Mouse (Mus musculus) intestine, embryonic 15.5 days (tissue): ENCODE measurements around the gene Svip. TPM values are rescaled to one million over a fixed set of nuclear protein-coding genes. Genes with fewer than 3 reads are reported as not detected.

Source experiments
- ATAC-seq: fragments of 200-750 bp; cut with Nextera tagmentation; 2 replicates; pipeline ENCODE4 v1.8.0; 2017; ENCODE audit warnings: moderate TSS enrichment, moderate library complexity
- H3K27ac ChIP-seq: fragments of 300-500 bp; sonication (generic); 2 replicates; pipeline ENCODE4 v1.5.1; 2015; ENCODE audit warnings: mild to moderate bottlenecking, inconsistent platforms
- H3K27me3 ChIP-seq: fragments of 300-500 bp; sonication (generic); replicated peaks from 2 replicates; pipeline ENCODE4 v1.6.1; 2015; ENCODE audit warnings: inconsistent platforms
- H3K36me3 ChIP-seq: fragments of 300-500 bp; sonication (generic); 2 replicates; pipeline ENCODE4 v1.6.1; 2015; ENCODE audit warnings: inconsistent platforms
- H3K4me1 ChIP-seq: fragments of 300-500 bp; sonication (generic); replicated peaks from 2 replicates; pipeline ENCODE4 v1.6.1; 2015; ENCODE audit warnings: inconsistent platforms
- H3K4me2 ChIP-seq: fragments of 300-500 bp; sonication (generic); replicated peaks from 2 replicates; pipeline ENCODE4 v1.6.1; 2015; ENCODE audit warnings: mild to moderate bottlenecking, inconsistent platforms
- H3K4me3 ChIP-seq: fragments of 300-500 bp; sonication (generic); replicated peaks from 2 replicates; pipeline ENCODE4 v1.5.1; 2015; ENCODE audit warnings: inconsistent platforms
- H3K9ac ChIP-seq: fragments of 300-500 bp; sonication (generic); 2 replicates; pipeline ENCODE4 v1.6.1; 2015; ENCODE audit warnings: inconsistent platforms
- H3K9me3 ChIP-seq: fragments of 300-500 bp; sonication (generic); 2 replicates; pipeline ENCODE4 v1.6.1; 2016; ENCODE audit warnings: inconsistent platforms
- WGBS: fragments of 180-500 bp; shearing (Covaris S2); methylation state at CpG from one replicate; pipeline ENCODE4 v1.1.7; 2015; 5-methylcytosine and 5-hydroxymethylcytosine counted together
- polyA plus RNA-seq: library from polyadenylated mRNA; unstranded; fragments of >200 nt; fragmentation: Nextera tagmentation; extraction: Ambion mirVana; gene quantifications from 2 replicates; pipeline ENCODE4 v1.2.1, GENCODE M21; 2015

Svip gene
- 18.0 and 19.9 TPM in 2 replicates for polyA plus RNA-seq

GRCm38 (mm10) chr7:52005511-52006295 lies at the start of gene Svip:
Gene Svip (minus strand): TSS chr7:52006018.
- H3K9me3 ChIP-seq = no peaks in the 10 kb centered on the region
- H3K27me3 ChIP-seq = no peaks in the 10 kb centered on the region

GRCm38 (mm10) chr7:52037600-52038582 lies 32.1 kb upstream of the Svip start:
- peak; percentile 36 for ATAC-seq
- Histone ChIP-seq H3K27ac (no peak overlapping the region), H3K27me3 (no peaks in the 10 kb centered on the region), H3K4me1 (no peaks in the 10 kb centered on the region), H3K36me3 (no peaks in the 10 kb centered on the region), H3K9ac (no peak overlapping the region), H3K9me3 (no peaks in the 10 kb centered on the region), H3K4me3 (no peak overlapping the region), H3K4me2 (no peak overlapping the region)
- 45% methylated on average over 8 of the region's 8 CpGs for WGBS

More at GRCm38 (mm10) chr7:52005511-52006295, at the start of gene Svip:
- H3K4me2 ChIP-seq = peak within 1 kb of the TSS; percentile 78
- peak within 1 kb of the TSS; percentile 81 for H3K27ac ChIP-seq
- 2% methylated on average over 40 of the region's 47 CpGs for WGBS
- ATAC-seq = peak; percentile 96
- H3K36me3 ChIP-seq = no peaks in the 10 kb centered on the region
- H3K4me3 ChIP-seq = peak within 1 kb of the TSS; percentile 61
- H3K9ac ChIP-seq = peak within 1 kb of the TSS; percentile 56
- no peaks in the 10 kb centered on the region for H3K4me1 ChIP-seq

- H3K9ac ChIP-seq = no peak overlapping the region
- H3K27me3 ChIP-seq = no peaks in the 10 kb centered on the region
- H3K4me3 ChIP-seq = no peak overlapping the region
- no peak overlapping the region for H3K27ac ChIP-seq
- no peaks in the 10 kb centered on the region for H3K9me3 ChIP-seq
- no peaks in the 10 kb centered on the region for H3K4me1 ChIP-seq
- H3K36me3 ChIP-seq = no peaks in the 10 kb centered on the region
- no peak overlapping the region for H3K4me2 ChIP-seq
- no peak for ATAC-seq
- WGBS = 83% methylated on average over 5 of the region's 5 CpGs
Measured at GRCm38 (mm10) chr7:52024050-52024626, 18.3 kb upstream of the Svip start.

- Histone ChIP-seq H3K4me1 (no peaks in the 10 kb centered on the region), H3K4me2 (no peak overlapping the region), H3K36me3 (no peaks in the 10 kb centered on the region), H3K27me3 (no peaks in the 10 kb centered on the region), H3K27ac (no peak overlapping the region), H3K4me3 (no peak overlapping the region), H3K9ac (no peak overlapping the region), H3K9me3 (no peaks in the 10 kb centered on the region)
- no peak for ATAC-seq
- WGBS = 79% methylated on average over 4 of the region's 4 CpGs
Measured at GRCm38 (mm10) chr7:52022039-52022438, 16.2 kb upstream of the Svip start.

- no peak within 1 kb of the TSS for H3K4me3 ChIP-seq
- 88% methylated on average over 3 of the region's 3 CpGs for whole genome bisulfite sequencing
- no peak within 1 kb of the TSS for H3K27ac ChIP-seq
- no peak within 1 kb of the TSS for H3K9ac ChIP-seq
- H3K4me1 ChIP-seq = no peaks in the 10 kb centered on the region
- no peaks in the 10 kb centered on the region for H3K9me3 ChIP-seq
- no peak within 1 kb of the TSS for H3K4me2 ChIP-seq
- H3K36me3 ChIP-seq = no peaks in the 10 kb centered on the region
- no peak for ATAC-seq
- H3K27me3 ChIP-seq = no peaks in the 10 kb centered on the region
Measured at GRCm38 (mm10) chr7:52015628-52016027, 9.8 kb upstream of the Svip start, which contains the start of gene 1700015G11Rik. Gene 1700015G11Rik (minus strand): TSS chr7:52015728.

- 87% methylated on average over 1 of the region's 1 CpGs for WGBS
- no peaks in the 10 kb centered on the region for H3K9me3 ChIP-seq
- H3K27me3 ChIP-seq = no peaks in the 10 kb centered on the region
- no peak overlapping the region for H3K9ac ChIP-seq
- H3K4me2 ChIP-seq = no peak overlapping the region
- no peak overlapping the region for H3K4me3 ChIP-seq
- H3K27ac ChIP-seq = no peak overlapping the region
- H3K36me3 ChIP-seq = no peaks in the 10 kb centered on the region
- no peak for ATAC-seq
- H3K4me1 ChIP-seq = no peaks in the 10 kb centered on the region
Measured at GRCm38 (mm10) chr7:52015180-52015579, 9.4 kb upstream of the Svip start.

- H3K9ac ChIP-seq = no peak overlapping the region
- no peak overlapping the region for H3K4me3 ChIP-seq
- H3K4me1 ChIP-seq = no peaks in the 10 kb centered on the region
- no peaks in the 10 kb centered on the region for H3K36me3 ChIP-seq
- WGBS = 78% methylated on average over 7 of the region's 7 CpGs
- no peaks in the 10 kb centered on the region for H3K9me3 ChIP-seq
- ATAC-seq = no peak
- no peak overlapping the region for H3K27ac ChIP-seq
- H3K27me3 ChIP-seq = no peaks in the 10 kb centered on the region
- no peak overlapping the region for H3K4me2 ChIP-seq
Measured at GRCm38 (mm10) chr7:52013457-52013856, 7.6 kb upstream of the Svip start.

- Histone ChIP-seq H3K4me1 (no peaks in the 10 kb centered on the region), H3K9me3 (no peaks in the 10 kb centered on the region), H3K4me2 (peak overlapping the region; percentile 0; the same call in 1 of the 2 replicates), H3K27ac (no peak overlapping the region), H3K36me3 (no peaks in the 10 kb centered on the region), H3K9ac (no peak overlapping the region), H3K27me3 (no peaks in the 10 kb centered on the region), H3K4me3 (no peak overlapping the region)
- no peak for ATAC-seq
- WGBS = 62% methylated on average over 2 of the region's 2 CpGs
Measured at GRCm38 (mm10) chr7:52007138-52007537, 1.3 kb upstream of the Svip start.

- Histone ChIP-seq H3K27ac (peak overlapping the region; percentile 56; the same call in 1 of the 2 replicates), H3K4me2 (peak overlapping the region; percentile 78), H3K4me3 (peak overlapping the region; percentile 61), H3K4me1 (no peaks in the 10 kb centered on the region), H3K27me3 (no peaks in the 10 kb centered on the region), H3K9me3 (no peaks in the 10 kb centered on the region), H3K36me3 (no peaks in the 10 kb centered on the region), H3K9ac (no peak overlapping the region)
- 2% methylated on average over 9 of the region's 9 CpGs for WGBS
- ATAC-seq = no peak
Measured at GRCm38 (mm10) chr7:52006296-52006630, 445 bp upstream of the Svip start.

GRCm38 (mm10) chr7:51991020-51991419 lies 14.8 kb downstream of the Svip start:
- 78% methylated on average over 3 of the region's 3 CpGs for WGBS
- peak; percentile 58; the same call in 1 of the 2 replicates for ATAC-seq
- H3K27ac ChIP-seq = no peak overlapping the region
- H3K4me3 ChIP-seq = no peak overlapping the region
- H3K9me3 ChIP-seq = no peaks in the 10 kb centered on the region
- no peaks in the 10 kb centered on the region for H3K4me1 ChIP-seq
- no peak overlapping the region for H3K9ac ChIP-seq
- no peaks in the 10 kb centered on the region for H3K36me3 ChIP-seq
- H3K4me2 ChIP-seq = no peak overlapping the region
- no peaks in the 10 kb centered on the region for H3K27me3 ChIP-seq

GRCm38 (mm10) chr7:51986909-51987308 lies 18.9 kb downstream of the Svip start:
- no peak overlapping the region for H3K27ac ChIP-seq
- no peak overlapping the region for H3K9ac ChIP-seq
- H3K36me3 ChIP-seq = no peaks in the 10 kb centered on the region
- no peak for ATAC-seq
- no peaks in the 10 kb centered on the region for H3K27me3 ChIP-seq
- H3K9me3 ChIP-seq = no peaks in the 10 kb centered on the region
- no peak overlapping the region for H3K4me2 ChIP-seq
- no peaks in the 10 kb centered on the region for H3K4me1 ChIP-seq
- WGBS = 56% methylated on average over 6 of the region's 6 CpGs
- no peak overlapping the region for H3K4me3 ChIP-seq

GRCm38 (mm10) chr7:51985763-51986162 lies 20.1 kb downstream of the Svip start:
- Histone ChIP-seq H3K27me3 (no peaks in the 10 kb centered on the region), H3K9me3 (no peaks in the 10 kb centered on the region), H3K36me3 (no peaks in the 10 kb centered on the region), H3K27ac (no peak overlapping the region), H3K4me1 (no peaks in the 10 kb centered on the region), H3K4me3 (no peak overlapping the region), H3K4me2 (no peak overlapping the region), H3K9ac (no peak overlapping the region)
- WGBS = 81% methylated on average over 6 of the region's 6 CpGs
- ATAC-seq = no peak
